Mouse (Mus musculus) erythroblast, embryonic 14.5 days (primary cell): ENCODE results near the gene Cstb.

ENCODE experiments used
- GATA1 ChIP-seq: IDR thresholded peaks from 2 replicates; pipeline ENCODE4 v1.6.1; 2012; ENCODE audit warnings: low read length, inconsistent platforms, mixed read lengths
- TAL1 ChIP-seq: IDR thresholded peaks from 3 replicates; pipeline ENCODE4 v1.6.1; 2012; ENCODE audit warnings: low read length, inconsistent platforms, mixed read lengths

GRCm38 (mm10) chr10:78470582-78471313 lies 45.3 kb downstream of the Cstb start:
- TF ChIP-seq GATA1 (no peak), TAL1 (no peak)
